Mouse (Mus musculus): ENCODE data around the gene Suv39h2. TPM values are rescaled to one million over a fixed set of nuclear protein-coding genes. Genes with fewer than 3 reads are reported as not detected.

The Suv39h2 gene
- polyA plus RNA-seq, 1 experiment, result 8.2 TPM

- Histone ChIP-seq H3K27ac (ENCODE audit: insufficient read depth, low read length) (no peak overlapping the region), H3K4me3 (ENCODE audit: insufficient read depth, low read length) (no peak overlapping the region), H3K4me1 (ENCODE audit: control insufficient read depth, insufficient read depth, low read length) (0 out of 2 replicates have a peak, but pooled peaks cover 3% of the 10 kb centered on the region)
- TF ChIP-seq CTCF (IDR thresholded peaks at IDR 0.05; ENCODE audit: borderline replicate concordance, insufficient read depth, low read length) (no peak), POLR2A (IDR thresholded peaks at IDR 0.05; ENCODE audit: low read depth, low read length) (no peak)
Measured at GRCm38 (mm10) chr2:3475746-3476251, 968 bp upstream of the Suv39h2 start.

GRCm38 (mm10) chr2:3474361-3474805 is 448 bp downstream of the Suv39h2 start:
- TF ChIP-seq CTCF (IDR thresholded peaks at IDR 0.05; ENCODE audit: borderline replicate concordance, insufficient read depth, low read length) (no peak), POLR2A (IDR thresholded peaks at IDR 0.05; ENCODE audit: low read depth, low read length) (no peak)
- H3K27ac ChIP-seq (ENCODE audit: insufficient read depth, low read length), result peak overlapping the region; percentile 10; the same call in 1 of the 2 replicates
- H3K4me3 ChIP-seq (ENCODE audit: insufficient read depth, low read length), result peak overlapping the region; percentile 65
- H3K4me1 ChIP-seq (ENCODE audit: control insufficient read depth, insufficient read depth, low read length), result 0 out of 2 replicates have a peak, but pooled peaks cover 3% of the 10 kb centered on the region

GRCm38 (mm10) chr2:3473891-3474290 is 940 bp downstream of the Suv39h2 start:
- Histone ChIP-seq H3K4me3 (ENCODE audit: insufficient read depth, low read length) (peak overlapping the region; percentile 65), H3K27ac (ENCODE audit: insufficient read depth, low read length) (no peak overlapping the region), H3K4me1 (ENCODE audit: control insufficient read depth, insufficient read depth, low read length) (0 out of 2 replicates have a peak, but pooled peaks cover 3% of the 10 kb centered on the region)
- TF ChIP-seq POLR2A (IDR thresholded peaks at IDR 0.05; ENCODE audit: low read depth, low read length), result no peak
- no peak for TF ChIP-seq CTCF (IDR thresholded peaks at IDR 0.05; ENCODE audit: borderline replicate concordance, insufficient read depth, low read length)

- no peak overlapping the region for H3K4me3 ChIP-seq (ENCODE audit: insufficient read depth, low read length)
- H3K27ac ChIP-seq (ENCODE audit: insufficient read depth, low read length), result no peak overlapping the region
- TF ChIP-seq POLR2A (IDR thresholded peaks at IDR 0.05; ENCODE audit: low read depth, low read length) (no peak), CTCF (IDR thresholded peaks at IDR 0.05; ENCODE audit: borderline replicate concordance, insufficient read depth, low read length) (no peak)
- peaks cover 5% of the 10 kb centered on the region; the same call in 1 of the 2 replicates for H3K4me1 ChIP-seq (ENCODE audit: control insufficient read depth, insufficient read depth, low read length)
Measured at GRCm38 (mm10) chr2:3456590-3456989, 18.2 kb downstream of the Suv39h2 start.

GRCm38 (mm10) chr2:3453096-3453495 is 21.7 kb downstream of the Suv39h2 start:
- TF ChIP-seq CTCF (IDR thresholded peaks at IDR 0.05; ENCODE audit: borderline replicate concordance, insufficient read depth, low read length) (no peak), POLR2A (IDR thresholded peaks at IDR 0.05; ENCODE audit: low read depth, low read length) (no peak)
- Histone ChIP-seq H3K4me1 (ENCODE audit: control insufficient read depth, insufficient read depth, low read length) (peaks cover 5% of the 10 kb centered on the region; the same call in 1 of the 2 replicates), H3K27ac (ENCODE audit: insufficient read depth, low read length) (no peak overlapping the region), H3K4me3 (ENCODE audit: insufficient read depth, low read length) (no peak overlapping the region)

- H3K4me3 ChIP-seq (ENCODE audit: insufficient read depth, low read length), result no peak overlapping the region
- TF ChIP-seq CTCF (IDR thresholded peaks at IDR 0.05; ENCODE audit: borderline replicate concordance, insufficient read depth, low read length), result no peak
- no peak for TF ChIP-seq POLR2A (IDR thresholded peaks at IDR 0.05; ENCODE audit: low read depth, low read length)
- H3K4me1 ChIP-seq (ENCODE audit: control insufficient read depth, insufficient read depth, low read length), result peaks cover 8% of the 10 kb centered on the region; the same call in 1 of the 2 replicates
- H3K27ac ChIP-seq (ENCODE audit: insufficient read depth, low read length), result no peak overlapping the region
Measured at GRCm38 (mm10) chr2:3449431-3449830, 25.4 kb downstream of the Suv39h2 start.

GRCm38 (mm10) chr2:3445984-3446383 is 28.8 kb downstream of the Suv39h2 start:
- Histone ChIP-seq H3K27ac (ENCODE audit: insufficient read depth, low read length) (no peak overlapping the region), H3K4me3 (ENCODE audit: insufficient read depth, low read length) (no peak overlapping the region), H3K4me1 (ENCODE audit: control insufficient read depth, insufficient read depth, low read length) (0 out of 2 replicates have a peak, but pooled peaks cover 3% of the 10 kb centered on the region)
- TF ChIP-seq POLR2A (IDR thresholded peaks at IDR 0.05; ENCODE audit: low read depth, low read length) (no peak), CTCF (IDR thresholded peaks at IDR 0.05; ENCODE audit: borderline replicate concordance, insufficient read depth, low read length) (no peak)

- Histone ChIP-seq H3K4me3 (ENCODE audit: insufficient read depth, low read length) (no peak overlapping the region), H3K27ac (ENCODE audit: insufficient read depth, low read length) (no peak overlapping the region), H3K4me1 (ENCODE audit: control insufficient read depth, insufficient read depth, low read length) (0 out of 2 replicates have a peak, but pooled peaks cover 3% of the 10 kb centered on the region)
- TF ChIP-seq POLR2A (IDR thresholded peaks at IDR 0.05; ENCODE audit: low read depth, low read length) (no peak), CTCF (IDR thresholded peaks at IDR 0.05; ENCODE audit: borderline replicate concordance, insufficient read depth, low read length) (no peak)
Measured at GRCm38 (mm10) chr2:3444206-3444605, 30.6 kb downstream of the Suv39h2 start.

GRCm38 (mm10) chr2:3437956-3438355 is 36.9 kb downstream of the Suv39h2 start:
- Histone ChIP-seq H3K4me3 (ENCODE audit: insufficient read depth, low read length) (no peak overlapping the region), H3K27ac (ENCODE audit: insufficient read depth, low read length) (no peak overlapping the region), H3K4me1 (ENCODE audit: control insufficient read depth, insufficient read depth, low read length) (no peaks in the 10 kb centered on the region)
- TF ChIP-seq POLR2A (IDR thresholded peaks at IDR 0.05; ENCODE audit: low read depth, low read length) (no peak), CTCF (IDR thresholded peaks at IDR 0.05; ENCODE audit: borderline replicate concordance, insufficient read depth, low read length) (no peak)

GRCm38 (mm10) chr2:3435369-3436061 is 39.3 kb downstream of the Suv39h2 start:
- TF ChIP-seq CTCF (IDR thresholded peaks at IDR 0.05; ENCODE audit: borderline replicate concordance, insufficient read depth, low read length) (no peak), POLR2A (IDR thresholded peaks at IDR 0.05; ENCODE audit: low read depth, low read length) (no peak)
- H3K4me1 ChIP-seq (ENCODE audit: control insufficient read depth, insufficient read depth, low read length), result no peaks in the 10 kb centered on the region
- no peak overlapping the region for H3K4me3 ChIP-seq (ENCODE audit: insufficient read depth, low read length)
- H3K27ac ChIP-seq (ENCODE audit: insufficient read depth, low read length), result no peak overlapping the region

Data from embryonic fibroblast, embryonic 13.5 days (primary cell).